Mouse (Mus musculus) intestine, embryonic 16.5 days (tissue): ENCODE data around the gene A230050P20Rik. TPM values are rescaled to one million over a fixed set of nuclear protein-coding genes. Genes with fewer than 3 reads are reported as not detected.
"Not testable (repeated sequence)": the region's sequence is repeated elsewhere in the genome, so short reads cannot be mapped to it uniquely, and the experiment has no call there.

Experiments
- ATAC-seq: fragments of 200-750 bp; cut with Nextera tagmentation; 2 replicates; pipeline ENCODE4 v1.8.0; 2017; ENCODE audit warnings: moderate TSS enrichment, moderate library complexity
- H3K27ac ChIP-seq: fragments of 300-500 bp; sonication (generic); 2 replicates; pipeline ENCODE4 v1.5.1; 2014; ENCODE audit warnings: mild to moderate bottlenecking, low read length
- H3K27me3 ChIP-seq: fragments of 300-500 bp; sonication (generic); replicated peaks from 2 replicates; pipeline ENCODE4 v1.6.1; 2014; ENCODE audit warnings: low read length, control low read depth, mixed read lengths; ENCODE audit not compliant: control insufficient read depth, insufficient read depth
- H3K36me3 ChIP-seq: fragments of 300-500 bp; sonication (generic); 2 replicates; pipeline ENCODE4 v1.6.1; 2014; ENCODE audit warnings: low read length, control low read depth; ENCODE audit not compliant: control insufficient read depth, insufficient read depth
- H3K4me1 ChIP-seq: fragments of 300-500 bp; sonication (generic); 2 replicates; pipeline ENCODE4 v1.6.1; 2014; ENCODE audit warnings: low read length, control low read depth, mixed read lengths; ENCODE audit not compliant: control insufficient read depth, insufficient read depth
- H3K4me2 ChIP-seq: fragments of 300-500 bp; sonication (generic); 2 replicates; pipeline ENCODE4 v1.6.1; 2014; ENCODE audit warnings: low read depth, low read length, control low read depth
- H3K4me3 ChIP-seq: fragments of 300-500 bp; sonication (generic); 2 replicates; pipeline ENCODE4 v1.5.1; 2014; ENCODE audit warnings: mild to moderate bottlenecking, low read length
- H3K9ac ChIP-seq: fragments of 300-500 bp; sonication (generic); 2 replicates; pipeline ENCODE4 v1.6.1; 2014; ENCODE audit warnings: low read depth, low read length
- H3K9me3 ChIP-seq: fragments of 300-500 bp; sonication (generic); 2 replicates; pipeline ENCODE4 v1.6.1; 2016; ENCODE audit warnings: low read length, control low read depth; ENCODE audit not compliant: control insufficient read depth
- WGBS: fragments of 180-500 bp; shearing (Covaris S2); extraction: QIAGEN DNeasy Blood & Tissue Kit; methylation state at CpG from one replicate; pipeline ENCODE4 v1.1.7; 2014; 5-methylcytosine and 5-hydroxymethylcytosine counted together
- polyA plus RNA-seq: library from polyadenylated mRNA; unstranded; fragments of >200 nt; fragmentation: Nextera tagmentation; extraction: Ambion mirVana; gene quantifications from 2 replicates; pipeline ENCODE4 v1.2.1, GENCODE M21; 2015

The A230050P20Rik gene
- 16.2 and 18.3 TPM in 2 replicates for polyA plus RNA-seq

DNA sequence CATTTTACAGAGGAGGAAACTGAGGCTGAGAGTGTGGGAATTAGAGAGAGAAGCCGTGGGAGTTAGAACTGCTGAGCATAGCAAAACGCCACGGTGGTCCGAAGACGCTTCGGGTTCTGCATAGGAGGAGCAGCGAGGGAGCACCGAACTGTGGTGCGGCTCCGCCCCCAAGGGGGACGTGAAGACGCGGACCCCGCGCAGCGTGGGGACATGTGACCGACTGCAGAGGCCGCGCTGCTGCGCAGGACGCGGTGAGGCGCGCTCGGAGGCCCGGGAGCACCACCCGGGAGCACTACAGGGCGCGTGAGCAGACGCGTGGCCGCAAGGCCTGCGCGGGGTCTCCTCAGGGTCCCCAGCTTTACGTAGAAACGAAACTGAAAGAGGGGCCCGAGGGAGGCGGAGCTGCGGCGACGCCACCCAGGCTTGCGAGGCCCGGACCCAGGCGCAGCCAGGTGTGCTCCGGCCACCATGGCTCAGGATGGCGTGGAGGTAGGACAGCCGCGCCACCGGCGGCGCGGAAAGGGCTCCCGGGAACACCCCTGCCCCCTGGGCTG is at the start of gene A230050P20Rik:
Gene A230050P20Rik (plus strand): TSS at position 195 of the 554 bp plus-strand sequence.
- H3K27ac ChIP-seq, result no peak within 1 kb of the TSS
- peak within 1 kb of the TSS; percentile 81 for H3K4me2 ChIP-seq
- 4% methylated on average over 53 of the region's 53 CpGs for WGBS

DNA sequence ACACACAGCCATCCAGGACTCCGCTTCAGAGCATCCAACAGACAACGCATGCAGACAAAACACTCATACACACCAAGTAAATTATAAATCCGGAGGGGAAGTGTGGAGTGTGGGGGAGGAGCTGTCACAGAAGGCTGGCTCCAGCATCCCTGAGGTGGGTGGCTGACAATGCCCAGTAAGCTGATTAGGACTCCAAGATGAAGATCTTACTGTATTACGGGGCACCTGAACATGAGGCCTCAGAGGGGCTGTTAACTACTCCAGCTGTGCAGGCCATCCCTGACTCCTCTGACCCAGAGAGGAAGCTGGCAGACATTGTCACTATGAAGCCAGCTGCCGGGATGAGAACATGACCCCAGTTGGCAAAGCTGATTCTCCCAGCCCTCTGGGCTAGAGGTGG is 48.4 kb upstream of the A230050P20Rik start:
- H3K9ac ChIP-seq, result no peak overlapping the region
- no peak overlapping the region for H3K4me2 ChIP-seq
- H3K27ac ChIP-seq, result no peak overlapping the region
- H3K27me3 ChIP-seq, result no peaks in the 10 kb centered on the region
- no peaks in the 10 kb centered on the region for H3K4me1 ChIP-seq
- no peak for ATAC-seq
- 82% methylated on average over 5 of the region's 5 CpGs for WGBS
- H3K9me3 ChIP-seq, result no peaks in the 10 kb centered on the region
- no peak overlapping the region for H3K4me3 ChIP-seq
- no peaks in the 10 kb centered on the region for H3K36me3 ChIP-seq

More for the DNA sequence above, at the start of gene A230050P20Rik:
- no peaks in the 10 kb centered on the region for H3K9me3 ChIP-seq
- H3K27me3 ChIP-seq, result peaks cover 6% of the 10 kb centered on the region; the same call in 1 of the 2 replicates
- H3K4me3 ChIP-seq, result peak within 1 kb of the TSS; percentile 75
- peak within 1 kb of the TSS; percentile 81 for H3K9ac ChIP-seq
- peak; percentile 75 for ATAC-seq
- H3K4me1 ChIP-seq, result peaks cover 5% of the 10 kb centered on the region; the same call in 1 of the 2 replicates
- H3K36me3 ChIP-seq, result no peaks in the 10 kb centered on the region

DNA sequence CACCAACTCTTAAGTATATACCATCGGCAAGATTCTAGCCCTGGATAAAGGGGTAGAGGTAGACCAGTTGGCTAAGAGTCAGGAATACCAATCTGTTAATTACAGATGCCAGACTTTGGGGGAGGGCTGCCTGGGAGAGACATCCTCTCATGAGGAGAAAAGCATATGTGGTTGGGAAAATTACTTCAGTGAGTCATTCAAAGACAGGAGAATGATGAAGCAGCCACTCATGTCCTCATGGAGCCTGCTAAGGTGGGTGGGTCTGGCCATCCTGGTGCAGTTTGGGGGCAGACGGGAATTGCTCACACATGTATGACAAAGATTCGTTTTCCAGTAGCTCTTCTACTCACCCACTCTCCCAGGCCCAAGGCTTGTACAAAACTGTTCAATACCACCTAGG is 45.6 kb upstream of the A230050P20Rik start:
- Histone ChIP-seq H3K27me3 (no peaks in the 10 kb centered on the region), H3K9ac (no peak overlapping the region), H3K36me3 (no peaks in the 10 kb centered on the region), H3K4me3 (no peak overlapping the region), H3K27ac (no peak overlapping the region), H3K4me1 (no peaks in the 10 kb centered on the region), H3K4me2 (no peak overlapping the region), H3K9me3 (no peaks in the 10 kb centered on the region)
- no peak for ATAC-seq
- WGBS, result 86% methylated on average over 3 of the region's 3 CpGs

DNA sequence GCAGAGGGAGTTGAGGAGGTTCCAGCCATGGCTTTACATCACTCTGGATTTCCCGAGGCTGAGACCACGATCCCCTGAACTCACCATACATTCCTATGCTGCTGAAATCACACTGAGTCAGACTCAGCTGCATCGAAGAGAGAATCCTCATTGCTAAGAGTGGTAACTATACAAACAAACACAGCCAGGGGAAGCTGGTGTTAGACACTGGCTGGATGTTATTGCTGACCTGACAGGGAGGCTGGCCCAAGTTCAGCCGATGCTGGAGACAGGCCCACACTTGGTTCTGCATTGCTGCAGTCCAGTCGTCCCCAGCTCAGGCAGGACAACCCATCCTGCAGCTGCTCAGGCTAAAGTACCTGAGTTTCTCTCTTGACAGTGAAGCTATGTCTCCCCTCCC is 42.7 kb upstream of the A230050P20Rik start:
- Histone ChIP-seq H3K4me2 (no peak overlapping the region), H3K36me3 (no peaks in the 10 kb centered on the region), H3K27me3 (no peaks in the 10 kb centered on the region; the same call in 1 of the 2 replicates), H3K27ac (no peak overlapping the region), H3K4me1 (0 out of 2 replicates have a peak, but pooled peaks cover 4% of the 10 kb centered on the region), H3K9me3 (no peaks in the 10 kb centered on the region), H3K4me3 (no peak overlapping the region), H3K9ac (no peak overlapping the region)
- WGBS, result 38% methylated on average over 5 of the region's 5 CpGs
- no peak for ATAC-seq

DNA sequence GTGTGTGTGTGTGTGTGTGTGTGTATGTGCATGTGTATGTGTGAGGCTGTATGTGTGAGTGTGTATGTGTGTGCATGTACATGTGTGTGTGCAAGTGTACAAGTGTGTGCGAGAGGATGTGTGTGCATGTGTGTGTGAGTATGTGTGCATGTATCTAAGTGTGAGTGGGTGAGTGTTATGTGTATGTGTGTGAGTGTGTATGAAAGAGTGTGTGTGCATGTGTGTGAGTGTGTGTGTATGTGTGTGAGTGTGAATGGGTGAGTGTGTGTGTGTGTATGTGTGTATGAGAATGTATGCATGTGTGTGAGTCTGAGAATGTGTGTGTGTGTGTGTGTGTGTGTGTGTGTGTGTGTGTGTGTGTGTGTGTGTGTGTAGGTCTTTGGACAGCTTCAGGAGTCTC is 40.3 kb upstream of the A230050P20Rik start:
- Histone ChIP-seq H3K27me3 (no peaks in the 10 kb centered on the region; the same call in 1 of the 2 replicates), H3K27ac (no peak overlapping the region), H3K4me1 (0 out of 2 replicates have a peak, but pooled peaks cover 5% of the 10 kb centered on the region), H3K4me2 (no peak overlapping the region), H3K36me3 (no peaks in the 10 kb centered on the region), H3K9me3 (no peaks in the 10 kb centered on the region), H3K4me3 (no peak overlapping the region), H3K9ac (no peak overlapping the region)
- ATAC-seq, result no peak
- WGBS, result 95% methylated on average over 1 of the region's 1 CpGs

DNA sequence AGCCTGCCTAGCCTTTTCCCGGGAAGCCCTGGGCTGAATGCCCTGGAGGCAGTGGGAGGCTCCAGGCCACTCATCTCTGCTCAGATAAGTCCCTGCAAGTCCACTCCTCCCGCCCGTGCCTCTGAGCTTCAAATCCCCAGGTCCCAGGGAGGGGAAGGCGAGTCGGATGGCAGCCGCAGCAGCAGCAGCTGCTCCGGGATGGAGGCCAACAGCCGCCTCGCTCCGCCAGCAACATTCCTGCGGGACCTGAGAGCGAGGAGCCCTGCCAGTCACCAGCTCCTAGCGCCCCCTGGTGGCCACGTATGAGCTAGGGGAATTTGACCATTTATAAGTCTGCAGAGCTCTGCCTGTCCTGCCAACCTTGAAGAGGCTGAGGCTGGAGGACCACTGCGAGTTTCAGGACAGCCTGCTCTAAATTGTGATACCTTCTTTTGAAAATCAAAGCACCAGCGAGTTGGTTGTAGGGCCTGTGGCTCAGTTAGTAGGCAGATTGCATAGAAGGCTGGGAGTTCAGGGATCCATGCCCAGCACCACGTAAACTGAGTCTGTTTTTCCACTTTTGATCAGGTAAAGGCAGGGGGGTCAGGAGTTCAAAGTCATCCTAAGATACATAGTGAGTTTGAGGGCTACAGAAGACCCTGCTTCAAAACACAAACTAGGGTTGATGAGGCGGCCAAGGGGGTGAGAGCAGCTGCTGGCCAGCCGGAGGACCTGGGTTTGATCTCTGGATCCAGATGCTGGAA is 37.4 kb upstream of the A230050P20Rik start:
- no peak overlapping the region for H3K4me2 ChIP-seq
- H3K4me1 ChIP-seq, result 0 out of 2 replicates have a peak, but pooled peaks cover 5% of the 10 kb centered on the region
- H3K9ac ChIP-seq, result peak overlapping the region; percentile 48; the same call in 1 of the 2 replicates
- no peak overlapping the region for H3K27ac ChIP-seq
- no peaks in the 10 kb centered on the region; the same call in 1 of the 2 replicates for H3K27me3 ChIP-seq
- H3K4me3 ChIP-seq, result no peak overlapping the region
- H3K36me3 ChIP-seq, result no peaks in the 10 kb centered on the region
- H3K9me3 ChIP-seq, result no peaks in the 10 kb centered on the region
- peak; percentile 92 for ATAC-seq
- 16% methylated on average over 19 of the region's 19 CpGs for WGBS

DNA sequence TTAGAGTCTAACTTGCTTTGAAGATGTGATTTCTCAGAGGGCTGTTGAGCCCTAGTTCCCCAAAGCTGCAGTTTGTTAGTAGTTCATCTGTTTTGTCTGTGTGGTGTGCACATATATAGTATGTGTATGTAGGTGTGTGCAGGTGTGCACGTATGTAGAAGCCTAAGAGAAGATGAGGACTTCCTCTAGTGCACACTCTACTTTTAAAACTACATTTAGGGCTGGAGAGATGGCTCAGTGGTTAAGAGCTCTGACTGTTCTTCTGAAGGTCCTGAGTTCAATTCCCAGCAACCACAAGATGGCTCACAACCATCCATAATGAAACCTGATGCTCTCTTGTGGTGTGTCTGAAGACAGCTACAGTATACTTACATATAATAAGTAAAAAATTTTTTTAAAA is 33.6 kb upstream of the A230050P20Rik start:
- Histone ChIP-seq H3K4me3 (no peak overlapping the region), H3K4me1 (0 out of 2 replicates have a peak, but pooled peaks cover 5% of the 10 kb centered on the region), H3K27me3 (no peaks in the 10 kb centered on the region; the same call in 1 of the 2 replicates), H3K27ac (no peak overlapping the region), H3K4me2 (no peak overlapping the region), H3K9ac (no peak overlapping the region), H3K36me3 (no peaks in the 10 kb centered on the region), H3K9me3 (no peaks in the 10 kb centered on the region)
- no peak for ATAC-seq
- whole genome bisulfite sequencing, result 79% methylated on average over 1 of the region's 1 CpGs

DNA sequence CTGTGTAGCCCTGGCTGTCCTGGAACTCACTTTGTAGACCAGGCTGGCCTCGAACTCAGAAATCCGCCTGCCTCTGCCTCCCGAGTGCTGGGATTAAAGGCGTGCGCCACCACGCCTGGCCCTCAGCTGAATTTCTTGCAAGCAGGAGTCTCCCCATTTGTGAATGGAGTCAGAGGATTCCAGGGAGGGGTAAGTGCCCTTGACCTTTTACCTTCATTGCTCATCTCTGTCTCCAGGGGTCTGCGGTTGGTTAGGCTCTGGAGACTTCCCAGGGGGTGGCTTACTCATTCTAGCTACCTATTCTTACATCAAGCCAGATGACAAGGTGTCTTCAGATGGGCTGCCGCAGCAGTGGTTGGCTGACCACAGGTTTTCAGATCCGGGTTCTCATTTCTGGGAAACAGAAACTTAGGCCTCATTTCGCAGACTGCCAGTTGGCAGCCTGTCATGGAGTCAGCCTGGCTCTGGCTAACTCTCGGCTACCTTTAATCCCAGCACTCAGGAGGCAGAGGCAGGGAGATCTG is 32.9 kb upstream of the A230050P20Rik start:
- not testable (repeated sequence) for H3K27me3 ChIP-seq, H3K4me3 ChIP-seq, H3K27ac ChIP-seq, H3K36me3 ChIP-seq, H3K4me2 ChIP-seq, ATAC-seq, H3K4me1 ChIP-seq, H3K9ac ChIP-seq, H3K9me3 ChIP-seq
- 89% methylated on average over 11 of the region's 11 CpGs for WGBS

DNA sequence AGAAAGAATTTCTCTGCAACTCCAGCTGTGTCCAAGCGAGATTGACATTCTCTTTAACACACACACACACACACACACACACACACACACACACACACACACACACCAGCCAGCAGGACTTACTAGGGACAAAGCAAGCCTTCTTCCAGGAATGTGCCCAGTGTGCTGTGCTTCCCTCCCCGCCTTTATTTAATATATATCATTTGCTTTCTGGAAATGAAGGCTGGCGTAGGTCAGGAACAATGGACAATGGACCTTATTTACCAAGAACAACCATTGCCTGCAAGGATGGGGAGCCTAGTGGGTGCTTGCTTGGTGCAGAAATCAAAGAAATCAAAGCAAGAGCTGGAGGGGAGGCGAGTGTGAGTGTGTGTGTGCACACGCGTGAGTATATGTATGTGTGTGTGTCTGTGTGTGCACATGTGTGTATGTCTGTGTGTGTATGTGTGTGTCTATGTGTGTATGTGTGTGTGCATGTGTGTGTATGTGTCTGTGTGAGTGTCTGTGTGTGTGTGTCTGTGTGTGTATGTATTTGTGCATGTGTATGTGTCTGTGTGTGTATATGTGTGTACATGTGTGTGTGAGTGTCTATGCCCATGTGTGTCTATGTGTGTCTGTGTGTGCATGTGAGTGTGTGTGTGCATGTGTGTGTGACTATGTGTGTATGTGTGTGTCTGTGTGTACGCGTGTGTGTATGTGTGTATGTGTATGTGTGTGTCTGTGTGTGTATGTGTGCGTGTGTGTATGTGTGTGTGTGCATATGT is 31.1 kb upstream of the A230050P20Rik start:
- H3K36me3 ChIP-seq, result no peaks in the 10 kb centered on the region
- H3K4me2 ChIP-seq, result no peak overlapping the region
- ATAC-seq, result no peak
- H3K9ac ChIP-seq, result no peak overlapping the region
- H3K27me3 ChIP-seq, result no peaks in the 10 kb centered on the region
- no peaks in the 10 kb centered on the region for H3K9me3 ChIP-seq
- H3K4me3 ChIP-seq, result no peak overlapping the region
- no peak overlapping the region for H3K27ac ChIP-seq
- WGBS, result 72% methylated on average over 9 of the region's 9 CpGs
- no peaks in the 10 kb centered on the region for H3K4me1 ChIP-seq
